Mouse (Mus musculus): Measurements from ENCODE around the gene Uap1.
"Not testable (repeated sequence)": the region's sequence is repeated elsewhere in the genome, so short reads cannot be mapped to it uniquely, and the experiment has no call there.

Gene Uap1

DNA sequence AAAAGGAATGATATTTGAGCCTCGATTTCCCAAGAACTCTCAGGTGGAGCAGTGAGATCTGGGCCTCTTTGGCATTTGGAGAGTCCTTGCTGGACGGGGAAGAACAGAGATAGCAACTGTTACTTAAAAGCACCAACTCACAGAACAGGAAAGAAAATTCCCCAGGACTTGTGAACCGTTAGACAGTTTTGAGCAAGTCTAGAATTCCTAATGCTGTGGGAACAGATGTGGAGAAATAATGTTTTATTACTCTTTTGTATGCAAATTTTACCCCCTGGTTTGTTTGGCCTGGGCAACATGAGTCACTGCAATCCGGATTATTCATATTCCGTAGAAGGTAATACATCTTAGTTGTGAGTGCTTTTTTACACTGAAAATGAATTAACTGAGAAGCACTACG, 61.1 kb downstream of the Uap1 start:
- DNase-seq (ENCODE audit: extremely low spot score, low read depth, low spot score): no peak

DNA sequence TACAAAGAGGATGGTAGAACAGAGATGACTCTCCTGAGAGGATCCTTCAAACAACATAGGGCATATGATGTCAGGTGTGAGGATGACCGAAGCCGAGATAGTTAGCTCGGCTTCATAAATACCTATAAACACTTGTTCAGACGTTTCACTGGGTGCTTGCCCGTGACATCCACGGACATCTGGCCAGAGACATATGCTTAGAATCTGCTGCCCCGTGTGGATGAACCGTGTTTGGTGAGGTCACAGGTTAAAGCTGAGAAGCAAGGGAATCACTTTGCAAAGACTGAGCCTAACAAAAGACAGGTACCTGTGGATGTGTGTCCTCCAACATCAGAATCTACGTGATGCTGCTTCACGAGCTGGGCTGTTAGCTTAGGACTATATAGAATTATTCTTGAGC, 62.5 kb downstream of the Uap1 start:
- DNase-seq (ENCODE audit: extremely low spot score, low read depth, low spot score): no peak

DNA sequence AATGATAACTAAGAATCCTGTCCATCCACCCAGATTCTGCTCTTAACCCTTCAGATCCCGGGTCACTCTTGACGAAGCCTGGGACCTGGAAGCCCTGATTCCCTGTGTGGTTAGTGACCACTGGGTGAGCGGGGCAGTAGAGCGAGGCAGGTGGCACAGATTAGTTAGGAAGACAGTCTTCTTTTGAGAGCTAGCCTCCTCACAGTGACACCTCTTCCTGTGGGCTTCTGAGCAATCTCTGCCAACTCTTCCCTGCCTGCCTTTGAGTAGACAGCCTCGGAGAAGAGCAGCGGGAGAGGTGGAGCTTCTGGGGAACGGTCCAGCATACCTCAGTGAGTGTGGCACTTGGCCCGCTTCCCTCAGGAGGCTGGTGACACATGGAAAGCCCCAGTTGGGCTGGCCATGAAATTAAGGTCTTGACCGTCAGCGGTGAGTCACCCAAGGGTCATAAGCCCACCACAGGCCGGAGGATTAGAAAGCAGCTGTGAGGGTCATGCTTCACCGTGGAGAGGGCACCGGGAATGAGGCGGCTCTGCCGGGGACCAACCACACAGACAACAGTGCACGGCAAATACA, 63.0 kb downstream of the Uap1 start:
- DNase-seq (ENCODE audit: extremely low spot score, low read depth, low spot score): no peak

DNA sequence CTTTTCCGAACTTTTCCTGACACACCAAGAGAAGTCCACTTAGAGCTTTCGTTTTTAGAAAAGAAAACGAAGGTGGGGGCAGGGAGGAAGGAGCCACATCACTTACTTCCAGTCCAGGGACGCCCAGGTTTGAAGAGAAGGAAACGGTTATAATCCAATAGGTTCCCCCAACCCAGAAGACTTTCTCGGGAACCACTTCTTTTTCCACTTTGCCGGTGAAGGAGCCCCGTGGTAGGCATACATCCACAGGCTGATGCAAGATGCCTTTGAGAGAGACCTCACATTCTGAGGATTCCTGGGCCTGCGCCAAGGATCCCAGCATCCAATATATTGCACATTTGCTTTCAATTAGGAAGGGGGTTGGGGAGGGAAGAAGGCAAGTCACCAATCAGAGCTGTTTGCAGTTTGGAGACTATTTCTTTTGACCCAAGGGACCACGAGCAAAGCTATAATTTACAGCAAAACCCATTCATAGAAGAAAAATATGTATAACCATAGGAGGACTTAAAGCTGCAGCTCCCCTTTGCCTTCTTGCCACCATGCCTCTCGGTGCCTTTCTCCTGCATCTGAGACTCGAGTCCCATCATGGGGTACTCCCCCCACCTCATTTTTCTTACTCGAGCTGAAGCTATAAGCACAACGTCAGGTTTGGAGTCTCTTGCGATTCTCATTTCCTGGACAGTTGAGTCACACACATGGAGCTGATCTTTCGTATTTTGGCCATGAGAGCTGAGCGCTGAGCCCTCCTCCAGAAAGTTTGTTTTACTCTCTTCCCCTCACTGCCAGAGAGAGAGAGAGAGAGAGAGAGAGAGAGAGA, 64.0 kb downstream of the Uap1 start, which contains the start of gene Ddr2:
TSS of gene Ddr2 (minus strand) at position 247 of the 817 bp plus-strand sequence.
- DNase-seq (ENCODE audit: extremely low spot score, low read depth, low spot score): peak; percentile 77

DNA sequence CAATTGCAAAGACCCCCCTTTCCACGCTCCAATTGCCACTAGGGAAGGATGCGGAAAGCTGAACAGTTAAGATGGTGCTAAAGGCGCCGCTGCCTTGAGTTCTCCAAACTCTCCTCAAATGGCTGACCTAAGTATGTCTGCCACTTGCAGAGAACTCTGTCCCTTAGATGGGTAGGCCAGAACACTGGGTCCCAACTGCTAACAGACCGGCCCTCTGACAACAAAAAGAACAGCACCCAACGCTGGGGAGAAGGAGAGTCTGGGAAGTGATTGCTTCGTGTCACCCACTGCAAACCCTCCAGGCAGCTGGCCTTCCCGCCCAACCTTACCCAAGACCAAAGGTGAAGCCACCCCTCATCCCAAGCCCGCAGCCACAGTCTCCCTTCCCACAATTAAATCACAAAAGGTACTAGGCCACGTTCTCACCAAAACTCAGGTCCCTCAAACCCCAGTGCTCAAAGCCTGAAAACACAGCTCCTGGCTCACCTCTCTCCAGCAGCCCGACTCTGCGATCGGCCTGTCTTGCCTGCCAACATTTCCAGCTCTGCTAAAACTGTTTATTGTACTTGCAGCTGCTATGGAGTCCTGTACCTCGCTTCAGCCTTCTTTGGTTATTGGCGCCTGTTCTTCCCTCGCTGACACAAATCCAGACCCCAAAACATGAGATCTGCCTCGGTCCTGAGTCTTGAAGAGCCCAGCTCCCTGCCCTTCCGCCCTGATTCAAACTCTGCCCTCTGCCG, 64.8 kb downstream of the Uap1 start:
- no peak for DNase-seq (ENCODE audit: extremely low spot score, low read depth, low spot score)

DNA sequence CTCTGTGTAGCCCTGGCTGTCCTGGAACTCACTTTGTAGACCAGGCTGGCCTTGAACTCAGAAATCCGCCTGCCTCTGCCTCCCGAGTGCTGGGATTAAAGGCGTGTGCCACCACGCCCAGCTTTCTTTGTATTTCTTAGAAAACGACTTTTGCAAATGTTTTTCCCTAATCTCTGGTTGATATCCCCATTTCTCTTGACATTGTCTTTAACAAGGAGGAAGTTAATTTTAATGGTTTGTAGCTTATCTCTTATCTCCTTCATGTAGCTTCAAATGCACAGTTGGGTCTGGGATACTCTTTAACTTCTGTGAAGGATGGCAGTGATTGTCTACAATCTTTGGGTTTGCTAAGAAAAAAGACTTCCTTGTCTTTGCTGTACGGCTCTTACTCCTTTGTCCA, 71.9 kb downstream of the Uap1 start:
- not testable (repeated sequence) for DNase-seq (ENCODE audit: extremely low spot score, low read depth, low spot score)
